Mouse (Mus musculus): ENCODE measurements around the gene Gm525.
A peak's percentile ranks its signal among the peaks of the same experiment; 100 is the strongest.
"Not testable (repeated sequence)": the region's sequence is repeated elsewhere in the genome, so short reads cannot be mapped to it uniquely, and the experiment has no call there.

The Gm525 gene

DNA sequence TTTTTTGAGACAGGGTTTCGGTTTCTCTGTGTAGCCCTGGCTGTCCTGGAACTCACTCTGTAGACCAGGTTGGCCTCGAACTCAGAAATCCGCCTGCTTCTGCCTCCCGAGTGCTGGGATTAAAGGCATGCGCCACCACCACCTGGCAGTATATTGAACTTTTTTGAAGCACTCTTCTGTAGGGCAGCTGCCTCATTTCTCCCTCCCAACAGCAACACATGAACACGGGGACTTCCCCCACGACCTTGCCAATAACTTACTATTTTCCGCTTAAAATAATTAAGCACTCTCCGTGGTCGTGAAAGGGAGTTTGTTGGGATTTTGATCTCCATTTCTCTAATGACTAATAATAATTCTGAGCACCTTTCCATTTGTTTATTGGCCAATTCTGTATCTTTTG, 23.7 kb downstream of the Gm525 start:
- DNase-seq (ENCODE audit: low spot score): not testable (repeated sequence)

DNA sequence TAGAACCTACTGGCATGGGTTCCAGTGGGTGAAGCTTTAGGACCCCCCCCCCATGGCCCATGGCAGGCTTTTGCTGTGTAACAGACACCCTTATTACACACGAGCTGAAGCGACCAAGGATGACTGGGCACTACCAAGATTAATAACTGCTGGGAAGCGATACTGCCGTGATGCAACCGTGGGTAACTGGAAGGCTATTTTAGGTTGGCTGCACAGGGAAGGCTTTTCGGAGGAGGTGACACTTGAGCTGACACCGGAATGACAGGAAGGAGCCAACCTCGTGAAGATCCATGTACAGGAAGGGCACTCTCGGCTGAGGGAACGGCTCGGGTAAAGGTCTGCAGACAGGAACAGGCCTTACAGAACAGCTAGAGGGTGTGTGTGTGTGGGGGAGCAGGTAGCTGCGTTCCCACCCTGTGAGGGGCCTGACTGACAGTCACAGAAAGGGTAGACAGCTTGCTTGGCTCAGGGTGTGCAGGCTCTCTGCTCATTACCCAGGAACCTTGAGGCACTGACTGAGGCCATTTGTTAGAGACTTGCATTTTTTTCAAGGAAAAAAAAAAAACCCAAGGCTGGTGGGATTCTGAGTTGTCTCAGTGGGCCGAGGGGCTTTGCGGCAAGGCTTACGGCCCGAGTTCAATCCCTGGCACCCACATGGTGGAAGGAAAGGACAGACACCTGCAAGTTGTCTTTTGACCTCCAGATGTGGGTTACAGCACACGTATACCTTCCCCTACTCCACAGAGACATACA, 24.6 kb downstream of the Gm525 start:
- DNase-seq (ENCODE audit: low spot score): no peak

DNA sequence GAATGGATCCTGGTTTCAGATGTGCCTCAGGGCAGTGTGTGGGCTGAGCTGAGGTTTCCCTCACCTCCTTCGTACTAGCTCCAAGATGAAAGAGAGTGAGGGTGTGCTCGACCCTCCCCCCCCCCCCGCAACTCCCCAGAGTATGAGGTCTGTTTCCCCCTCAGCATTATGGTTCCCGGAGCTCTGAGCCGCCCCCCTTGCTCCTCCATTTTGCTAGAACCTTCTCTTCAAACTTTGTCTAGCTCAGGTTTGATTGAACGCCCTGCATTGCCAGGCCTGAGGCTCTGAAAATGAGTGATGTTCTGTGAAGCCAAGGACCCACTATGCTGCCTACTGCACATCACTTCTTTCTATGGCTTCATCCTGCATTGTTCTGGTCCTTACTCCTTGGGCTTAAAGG, 25.3 kb downstream of the Gm525 start:
- no peak for DNase-seq (ENCODE audit: low spot score)

DNA sequence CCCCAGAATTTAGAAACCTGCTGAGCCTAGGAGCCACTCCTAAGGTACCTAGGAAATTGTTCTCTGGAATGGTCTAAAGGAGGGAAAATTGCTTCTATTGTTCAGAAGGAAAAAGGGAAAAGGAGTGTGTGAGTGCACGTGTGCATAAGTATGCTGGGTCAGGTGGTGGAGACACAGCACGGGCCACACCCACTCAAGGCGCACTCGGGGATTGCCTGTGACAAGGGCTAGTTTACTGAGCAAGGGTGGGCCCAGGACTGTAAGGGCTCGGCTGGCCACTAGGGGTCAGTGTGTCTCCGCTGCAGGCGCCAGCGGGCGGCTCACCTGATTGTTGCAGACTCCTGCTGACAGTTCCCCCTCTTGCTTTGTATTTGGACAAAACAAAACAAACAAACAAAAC, 26.8 kb downstream of the Gm525 start:
- DNase-seq (ENCODE audit: low spot score): peak; percentile 84

DNA sequence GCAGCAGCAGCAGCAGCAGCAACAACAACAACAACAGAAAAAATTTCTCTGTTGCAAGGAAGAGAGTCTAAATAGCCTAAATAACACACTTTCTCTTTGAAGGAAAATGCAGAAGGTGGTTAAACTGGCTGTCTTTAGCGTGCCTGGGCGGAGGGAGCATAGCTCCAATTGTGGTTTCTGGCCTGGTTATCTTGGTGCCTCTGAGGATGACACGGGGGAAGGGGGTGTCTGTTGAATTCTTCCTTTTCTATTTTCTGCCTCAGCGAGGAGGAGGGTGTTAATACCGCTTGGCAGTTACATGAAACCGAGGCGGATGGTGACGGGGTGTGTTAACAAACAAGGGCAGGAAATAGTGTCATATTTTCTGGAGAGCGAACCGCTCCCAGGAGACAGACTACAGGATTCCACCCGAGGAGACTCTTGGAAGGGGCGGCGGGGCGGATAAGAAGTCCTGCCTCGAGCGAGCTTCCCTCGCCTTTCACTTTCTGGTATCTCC, 27.2 kb downstream of the Gm525 start:
- no peak for DNase-seq (ENCODE audit: low spot score)

DNA sequence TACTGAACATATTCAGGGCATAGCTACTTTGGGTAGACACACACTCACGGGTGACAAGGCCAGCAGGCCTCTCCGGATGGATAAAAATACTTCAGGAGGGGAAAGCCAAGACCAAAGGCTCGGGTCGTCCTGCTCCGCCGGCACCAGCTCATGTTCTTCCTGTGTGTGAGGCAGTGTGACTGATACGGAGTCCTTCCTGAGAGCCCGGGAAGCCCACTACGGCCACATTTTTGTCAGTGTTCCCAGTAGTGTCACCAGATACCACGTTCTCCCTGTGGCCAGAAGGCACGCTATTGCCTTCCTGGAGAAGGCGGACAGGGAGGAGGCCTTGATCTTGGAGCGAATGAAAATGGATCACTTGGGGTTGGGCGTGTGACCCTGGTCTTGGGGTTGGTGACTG, 29.5 kb downstream of the Gm525 start:
- no peak for DNase-seq (ENCODE audit: low spot score)

DNA sequence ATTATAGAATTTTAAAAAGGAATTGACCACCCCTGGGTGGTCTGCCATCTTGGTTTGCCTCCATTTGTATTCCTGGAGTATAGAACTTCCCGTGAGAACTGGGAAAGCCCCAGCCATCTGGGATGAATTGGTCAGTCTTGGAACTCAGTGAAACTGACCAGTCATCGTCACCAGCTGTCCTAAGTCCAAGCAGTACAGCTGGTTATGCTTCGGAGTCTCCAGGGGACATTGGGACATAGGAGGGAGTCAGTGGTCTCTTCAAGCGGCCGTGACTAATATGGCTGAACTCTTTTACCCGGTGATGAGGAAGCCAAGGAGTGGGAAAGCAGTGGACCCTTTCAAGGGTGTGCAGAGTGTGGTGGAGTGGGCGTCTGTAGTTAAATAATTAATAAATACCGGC, 31.6 kb downstream of the Gm525 start:
- no peak for DNase-seq (ENCODE audit: low spot score)

DNA sequence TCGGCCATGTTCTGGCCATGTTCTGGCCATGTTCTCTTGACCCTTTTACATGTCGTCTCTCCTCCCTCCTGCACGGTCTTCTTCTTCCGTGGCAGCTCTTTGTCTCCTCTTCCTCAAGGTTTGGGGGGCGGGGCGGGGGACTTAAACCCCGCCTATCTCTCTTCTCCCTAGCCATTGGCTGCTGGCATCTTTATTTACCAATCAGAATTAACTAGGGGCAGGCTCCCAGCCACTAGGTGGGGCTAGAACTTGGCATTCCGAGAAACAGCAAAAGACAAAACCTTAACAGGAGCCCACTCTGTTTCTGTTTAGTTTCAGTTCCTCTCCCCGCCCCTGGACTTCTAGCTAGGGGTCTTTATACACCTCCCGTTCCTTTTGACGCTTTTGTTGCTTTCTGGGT, 32.2 kb downstream of the Gm525 start:
- no peak for DNase-seq (ENCODE audit: low spot score)

DNA sequence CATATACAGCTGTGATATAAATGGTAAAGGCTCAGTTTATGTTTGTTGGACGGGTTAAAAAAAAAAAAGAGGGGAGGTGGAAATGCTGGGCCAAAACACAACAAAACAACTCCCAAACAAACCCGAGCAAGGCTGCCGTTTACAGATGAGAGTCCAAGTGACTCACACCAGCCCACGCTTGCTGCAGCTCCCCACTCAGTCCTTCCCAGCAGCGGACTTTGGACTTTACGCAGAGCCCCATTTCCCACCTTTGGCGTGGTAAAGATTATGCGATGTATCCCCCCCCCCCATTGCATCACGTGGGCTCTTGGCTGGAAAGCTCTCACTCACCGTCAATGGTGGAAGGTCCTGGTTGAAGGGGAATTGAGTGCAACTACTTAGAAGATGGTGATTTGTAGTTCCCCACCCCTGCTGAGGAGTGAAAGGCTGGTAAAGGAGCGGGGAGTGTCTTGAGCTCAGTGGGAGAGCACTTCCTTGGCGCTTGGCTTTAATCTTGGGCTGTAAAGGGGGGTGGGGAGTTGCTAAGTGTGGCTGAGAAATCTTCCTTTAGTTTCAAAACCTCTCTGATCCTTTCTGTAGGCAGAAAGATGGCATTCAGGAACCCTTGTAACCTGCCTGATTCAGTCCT, 33.7 kb downstream of the Gm525 start:
- no peak for DNase-seq (ENCODE audit: low spot score)

DNA sequence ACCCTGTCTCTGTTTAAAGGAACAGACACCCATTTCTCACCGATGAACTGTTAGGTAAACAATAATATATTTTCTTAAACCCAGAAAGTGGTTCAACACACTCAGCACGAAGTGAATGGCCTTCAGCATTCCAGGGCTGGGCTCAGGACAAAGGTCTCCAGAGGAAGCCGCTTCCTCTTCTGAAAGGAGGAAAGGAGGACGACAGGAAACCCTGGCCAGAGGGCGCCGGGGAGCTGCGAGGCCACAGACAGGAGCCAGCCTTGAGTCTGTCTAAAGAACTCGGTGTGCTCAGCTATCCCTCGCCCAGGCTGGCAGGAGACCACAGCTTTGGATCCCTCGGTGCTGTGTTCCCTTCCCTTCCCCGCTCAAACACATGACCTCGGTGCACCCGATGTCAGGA, 50.8 kb downstream of the Gm525 start:
- peak; percentile 64 for DNase-seq (ENCODE audit: low spot score)

DNA sequence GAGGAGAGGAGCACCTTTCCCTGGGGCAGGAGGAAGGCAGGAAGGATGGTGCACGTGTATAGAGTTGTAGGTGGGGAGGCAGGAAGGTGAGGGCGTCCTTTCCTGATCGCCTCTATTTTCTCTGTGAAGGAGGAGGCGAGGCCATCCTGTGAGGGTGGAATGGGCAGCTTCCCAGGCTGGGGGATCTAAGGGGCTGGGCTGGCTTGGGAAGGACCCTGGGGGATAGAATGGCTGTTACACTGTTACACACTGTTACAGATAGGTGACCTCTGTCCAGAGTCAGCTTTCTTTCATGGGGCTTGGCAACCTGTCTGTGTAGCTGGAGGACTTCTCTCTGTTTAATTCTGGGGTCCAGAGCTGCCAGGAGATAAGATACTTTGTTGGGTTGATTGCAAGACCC, 57.2 kb downstream of the Gm525 start:
- DNase-seq (ENCODE audit: low spot score): no peak

DNA sequence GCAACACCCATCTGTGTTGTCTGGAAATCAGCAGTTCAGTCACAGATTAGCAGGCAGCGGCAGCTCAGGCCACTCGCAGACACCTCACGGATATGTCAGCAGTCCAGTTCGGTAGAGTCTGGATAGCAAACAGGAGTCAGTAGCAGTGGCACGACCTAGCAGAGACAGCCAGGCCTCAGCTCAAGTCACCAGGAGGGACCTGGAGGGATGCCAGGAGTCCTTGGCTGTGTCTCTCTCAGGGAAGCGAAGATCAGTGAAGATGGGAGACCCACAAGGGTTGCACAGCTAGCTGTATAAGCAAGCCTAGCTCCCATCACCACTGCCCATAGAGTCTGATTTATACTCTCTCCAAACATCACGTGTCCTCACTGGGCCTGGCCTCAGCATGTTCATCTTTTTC, 58.8 kb downstream of the Gm525 start:
- DNase-seq (ENCODE audit: low spot score): no peak

DNA sequence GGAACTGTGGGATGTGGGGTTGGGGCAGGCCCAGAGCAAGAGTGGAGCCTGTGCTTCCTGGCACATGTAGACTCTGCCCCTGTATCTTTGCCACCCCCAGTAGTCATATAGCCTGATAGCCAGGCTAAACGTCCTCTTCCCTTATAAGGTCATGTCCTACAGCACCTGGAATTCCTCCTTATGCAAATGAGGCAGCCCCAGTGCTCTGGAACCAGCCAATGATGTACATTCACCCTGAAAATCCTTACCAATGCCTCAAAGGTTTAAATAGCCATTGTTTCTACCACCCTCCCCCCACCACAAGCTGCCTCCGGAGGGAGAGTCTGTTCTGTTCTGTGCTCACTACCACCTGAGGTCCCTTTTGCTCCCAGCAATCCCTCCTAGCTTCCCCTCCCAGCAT, 60.6 kb downstream of the Gm525 start:
- no peak for DNase-seq (ENCODE audit: low spot score)

DNA sequence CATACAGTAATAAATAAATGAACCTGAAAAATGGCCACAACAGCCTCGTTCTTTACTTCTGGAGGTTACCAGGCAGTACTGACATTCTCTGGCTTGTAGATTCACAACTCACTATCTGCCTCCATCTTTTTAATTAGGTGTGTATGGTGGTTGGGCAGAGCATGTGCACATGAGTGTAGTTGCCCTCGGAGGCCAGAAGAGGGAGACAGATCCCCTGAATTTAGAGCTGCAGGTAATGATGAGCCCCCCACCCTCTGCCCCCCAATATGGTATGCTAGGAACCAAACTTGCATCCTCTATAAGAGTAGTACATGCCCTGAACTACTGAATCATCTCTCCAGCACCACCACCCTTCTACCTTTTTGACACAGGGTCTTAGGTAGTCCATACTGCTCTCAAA, 64.3 kb downstream of the Gm525 start:
- DNase-seq (ENCODE audit: low spot score): no peak

All from embryo, embryonic 10 days (tissue).